Mouse (Mus musculus) forebrain, embryonic 16.5 days (tissue): ENCODE measurements at regions not wholly inside any gene's neighbourhood (a gene's known extent, or its start where the extent isn't known, plus 50 kb on each side); places are given as distances from the start of the nearest gene placed in this dataset.

Source experiments
- ATAC-seq: fragments of 200-750 bp; cut with Nextera tagmentation; 2 replicates; pipeline ENCODE4 v1.8.0; 2017; ENCODE audit warnings: mild to moderate bottlenecking, moderate library complexity
- H3K27ac ChIP-seq: fragments of 300-500 bp; sonication (generic); 2 replicates; pipeline ENCODE4 v1.5.1; 2014; ENCODE audit warnings: low read length, control low read depth
- H3K27me3 ChIP-seq: fragments of 300-500 bp; sonication (generic); replicated peaks from 2 replicates; pipeline ENCODE4 v1.6.1; 2014; ENCODE audit warnings: low read length; ENCODE audit not compliant: control insufficient read depth, insufficient read depth
- H3K36me3 ChIP-seq: fragments of 300-500 bp; sonication (generic); 2 replicates; pipeline ENCODE4 v1.6.1; 2014; ENCODE audit not compliant: control insufficient read depth, insufficient read depth
- H3K4me1 ChIP-seq: fragments of 300-500 bp; sonication (generic); replicated peaks from 2 replicates; pipeline ENCODE4 v1.6.1; 2014; ENCODE audit warnings: low read length; ENCODE audit not compliant: control insufficient read depth, insufficient read depth
- H3K4me2 ChIP-seq: fragments of 300-500 bp; sonication (generic); 2 replicates; pipeline ENCODE4 v1.6.1; 2014; ENCODE audit warnings: mild to moderate bottlenecking, low read length, control low read depth
- H3K4me3 ChIP-seq: fragments of 300-500 bp; sonication (generic); replicated peaks from 2 replicates; pipeline ENCODE4 v1.5.1; 2014; ENCODE audit warnings: mild to moderate bottlenecking, low read length, control low read depth
- H3K9ac ChIP-seq: fragments of 300-500 bp; sonication (generic); replicated peaks from 2 replicates; pipeline ENCODE4 v1.6.1; 2014; ENCODE audit warnings: low read depth, low read length, control low read depth
- H3K9me3 ChIP-seq: fragments of 300-500 bp; sonication (generic); 2 replicates; pipeline ENCODE4 v1.6.1; 2016; ENCODE audit warnings: low read length; ENCODE audit not compliant: control insufficient read depth
- WGBS: fragments of 180-500 bp; shearing (Covaris S2); extraction: QIAGEN DNeasy Blood & Tissue Kit; methylation state at CpG from one replicate; pipeline ENCODE4 v1.1.7; 2014; 5-methylcytosine and 5-hydroxymethylcytosine counted together

DNA sequence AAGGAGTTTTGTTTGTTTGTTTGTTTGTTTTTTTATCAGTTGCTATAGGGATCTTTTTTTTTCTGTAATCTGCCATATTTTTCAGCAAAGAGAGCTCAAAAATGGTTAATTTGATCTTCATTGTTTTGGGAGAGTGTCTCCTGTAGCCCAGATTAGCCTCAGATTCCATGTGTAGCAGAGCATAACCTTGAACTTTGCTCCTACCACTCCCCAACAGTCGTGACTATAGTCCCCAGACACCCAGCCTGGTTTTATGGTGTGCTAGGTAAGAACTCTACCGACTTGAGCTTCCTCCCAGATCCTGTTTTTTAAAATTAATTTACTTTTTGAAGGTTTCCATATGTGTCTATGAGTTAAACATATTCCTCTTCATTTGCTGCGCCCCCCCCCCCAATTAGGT is 86.0 kb downstream of the Cdc7 start:
- no peak overlapping the region for H3K27ac ChIP-seq
- no peak overlapping the region for H3K4me3 ChIP-seq
- no peaks in the 10 kb centered on the region for H3K9me3 ChIP-seq
- no peaks in the 10 kb centered on the region for H3K4me1 ChIP-seq
- ATAC-seq = no peak
- no peaks in the 10 kb centered on the region for H3K27me3 ChIP-seq
- H3K4me2 ChIP-seq = no peak overlapping the region
- WGBS = 80% methylated on average over 3 of the region's 3 CpGs
- no peak overlapping the region for H3K9ac ChIP-seq
- no peaks in the 10 kb centered on the region for H3K36me3 ChIP-seq

DNA sequence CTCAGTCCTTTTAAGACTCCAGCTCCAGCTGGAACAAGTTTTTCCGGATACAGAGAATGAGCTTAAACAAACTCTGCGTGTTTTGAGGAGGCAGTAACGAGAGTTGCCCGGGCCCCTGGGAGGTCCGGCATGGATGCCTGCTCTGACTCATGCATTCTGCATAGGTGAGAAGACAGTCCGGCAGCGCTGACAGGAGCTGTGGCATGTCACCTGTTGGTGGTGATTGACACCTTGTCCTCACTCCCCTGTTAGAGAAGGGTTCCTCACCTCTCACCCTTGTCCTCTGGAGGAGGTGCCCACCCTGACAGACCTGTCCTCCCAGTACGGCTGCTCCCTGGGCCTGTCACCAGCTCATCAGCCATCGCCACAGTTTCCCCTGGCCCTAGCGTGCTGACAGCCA is 87.7 kb downstream of the Cdc7 start:
- 84% methylated on average over 10 of the region's 10 CpGs for WGBS
- H3K4me2 ChIP-seq = no peak overlapping the region
- no peak overlapping the region for H3K9ac ChIP-seq
- no peaks in the 10 kb centered on the region for H3K36me3 ChIP-seq
- peaks cover 6% of the 10 kb centered on the region for H3K4me1 ChIP-seq
- no peaks in the 10 kb centered on the region for H3K27me3 ChIP-seq
- no peak for ATAC-seq
- no peak overlapping the region for H3K4me3 ChIP-seq
- H3K9me3 ChIP-seq = no peaks in the 10 kb centered on the region
- H3K27ac ChIP-seq = no peak overlapping the region

DNA sequence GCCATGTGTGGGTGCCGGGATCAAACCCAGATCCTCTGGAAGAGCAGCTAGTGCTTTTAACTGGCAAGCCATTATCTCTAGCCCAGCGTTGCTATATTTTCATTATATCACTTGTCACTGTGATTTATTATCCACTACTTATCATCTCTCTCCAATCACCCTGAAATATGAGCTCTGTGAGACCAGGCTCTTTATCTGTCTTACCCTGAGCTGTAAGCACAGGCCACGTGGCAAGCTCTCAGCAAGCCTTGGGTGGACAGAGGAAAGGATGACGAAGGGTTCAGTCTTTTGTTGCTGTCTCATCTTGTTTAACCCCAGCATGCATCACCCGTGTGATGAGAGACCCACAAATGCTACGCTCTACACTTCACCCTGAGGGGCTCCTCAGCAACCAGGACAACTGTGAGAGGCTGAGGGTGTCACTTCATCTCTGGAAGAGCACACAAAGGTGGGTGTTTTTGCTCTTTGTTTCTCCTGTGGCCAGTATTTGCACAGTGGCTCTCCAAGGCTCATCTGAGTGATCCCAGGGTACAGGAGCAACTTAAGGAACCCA is 90.9 kb downstream of the Cdc7 start:
- 71% methylated on average over 6 of the region's 6 CpGs for WGBS
- H3K4me3 ChIP-seq = no peak overlapping the region
- ATAC-seq = no peak

DNA sequence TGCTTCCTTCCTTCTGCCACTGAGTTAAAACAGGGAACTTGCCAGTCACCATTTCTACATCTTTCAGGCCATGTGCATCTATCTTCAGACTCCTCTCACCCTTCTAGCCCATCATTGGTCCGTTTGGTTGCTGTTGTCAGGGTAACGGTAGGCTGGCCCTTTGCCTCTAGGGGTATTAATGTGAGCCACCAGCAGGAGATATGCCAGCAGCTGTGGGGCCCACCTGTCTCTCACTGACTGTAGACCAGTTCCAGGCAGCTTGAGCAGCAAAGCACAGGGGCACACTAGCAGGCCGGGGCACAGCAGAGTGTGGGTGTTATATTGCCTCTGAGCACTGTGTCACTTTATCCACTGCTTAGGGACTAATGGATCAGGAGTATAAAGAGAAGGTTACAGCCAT is 91.3 kb downstream of the Cdc7 start:
- WGBS = 34% methylated on average over 3 of the region's 3 CpGs
- no peak overlapping the region for H3K9ac ChIP-seq
- H3K4me3 ChIP-seq = no peak overlapping the region
- H3K27me3 ChIP-seq = no peaks in the 10 kb centered on the region
- H3K36me3 ChIP-seq = no peaks in the 10 kb centered on the region
- H3K27ac ChIP-seq = no peak overlapping the region
- ATAC-seq = peak; percentile 38; the same call in 1 of the 2 replicates
- no peak overlapping the region for H3K4me2 ChIP-seq
- no peaks in the 10 kb centered on the region for H3K9me3 ChIP-seq
- H3K4me1 ChIP-seq = peaks cover 6% of the 10 kb centered on the region

More for the DNA sequence above, 90.9 kb downstream of the Cdc7 start:
- H3K4me1 ChIP-seq = peaks cover 6% of the 10 kb centered on the region
- H3K9me3 ChIP-seq = no peaks in the 10 kb centered on the region
- H3K9ac ChIP-seq = no peak overlapping the region
- H3K27me3 ChIP-seq = no peaks in the 10 kb centered on the region
- no peak overlapping the region for H3K4me2 ChIP-seq
- no peak overlapping the region for H3K27ac ChIP-seq
- no peaks in the 10 kb centered on the region for H3K36me3 ChIP-seq
